Mouse (Mus musculus) liver, embryonic 14.5 days (tissue): ENCODE measurements around the gene Plekha5.

Experiments
- CTCF ChIP-seq: IDR thresholded peaks from 2 replicates; pipeline ENCODE4 v1.5.1; 2016; ENCODE audit warnings: antibody characterized with exemption, low read depth, control low read depth
- EP300 ChIP-seq: IDR thresholded peaks from 2 replicates; pipeline ENCODE4 v1.6.1; 2016; ENCODE audit warnings: antibody characterized with exemption, low read depth

DNA sequence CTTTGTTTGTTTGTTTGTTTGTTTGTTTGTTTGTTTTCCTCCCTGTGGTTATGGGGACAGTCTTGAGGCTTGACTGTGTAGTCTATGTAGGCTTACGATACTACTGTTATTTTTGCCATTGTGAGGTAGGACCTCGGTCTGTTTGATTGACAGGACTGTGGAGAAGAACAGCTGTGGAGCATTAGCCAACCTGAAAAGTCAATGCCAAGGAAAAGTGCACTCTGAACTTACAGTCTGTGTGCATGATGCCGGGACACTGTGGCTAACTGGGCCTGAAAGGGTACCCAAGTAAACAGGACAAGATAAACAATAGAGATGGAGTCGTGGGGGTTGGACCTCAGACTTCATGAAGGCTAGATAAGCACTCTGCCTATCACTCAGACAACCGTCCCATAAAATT, 98.0 kb downstream of the Plekha5 start:
- TF ChIP-seq CTCF (no peak), EP300 (no peak)
